Mouse (Mus musculus) embryonic facial prominence, embryonic 12.5 days (tissue): ENCODE data around the gene Osmr. TPM values are rescaled to one million over a fixed set of nuclear protein-coding genes. Genes with fewer than 3 reads are reported as not detected.

Experiments
- ATAC-seq: fragments of 200-750 bp; cut with Nextera tagmentation; 2 replicates; pipeline ENCODE4 v1.8.0; 2017; ENCODE audit not compliant: insufficient number of reproducible peaks, insufficient read depth, low FRiP score, low TSS enrichment
- H3K27ac ChIP-seq: fragments of 300-500 bp; sonication (generic); 2 replicates; pipeline ENCODE4 v1.5.1; 2016; ENCODE audit warnings: mild to moderate bottlenecking
- H3K27me3 ChIP-seq: fragments of 300-500 bp; sonication (generic); 2 replicates; pipeline ENCODE4 v1.6.1; 2016; ENCODE audit warnings: mild to moderate bottlenecking, moderate library complexity
- H3K36me3 ChIP-seq: fragments of 300-500 bp; sonication (generic); 2 replicates; pipeline ENCODE4 v1.6.1; 2016; ENCODE audit warnings: mild to moderate bottlenecking
- H3K4me1 ChIP-seq: fragments of 300-500 bp; sonication (generic); 2 replicates; pipeline ENCODE4 v1.6.1; 2016
- H3K4me2 ChIP-seq: fragments of 300-500 bp; sonication (generic); replicated peaks from 2 replicates; pipeline ENCODE4 v1.6.1; 2016; ENCODE audit warnings: mild to moderate bottlenecking, moderate library complexity
- H3K4me3 ChIP-seq: fragments of 300-500 bp; sonication (generic); 2 replicates; pipeline ENCODE4 v1.5.1; 2016; ENCODE audit warnings: mild to moderate bottlenecking
- H3K9ac ChIP-seq: fragments of 300-500 bp; sonication (generic); 2 replicates; pipeline ENCODE4 v1.6.1; 2016; ENCODE audit warnings: mild to moderate bottlenecking, moderate library complexity
- H3K9me3 ChIP-seq: fragments of 300-500 bp; sonication (generic); 2 replicates; pipeline ENCODE4 v1.6.1; 2016; ENCODE audit warnings: mild to moderate bottlenecking, moderate library complexity
- WGBS: fragments of 180-500 bp; shearing (Covaris S2); methylation state at CpG from one replicate; pipeline ENCODE4 v1.1.7; 2016; 5-methylcytosine and 5-hydroxymethylcytosine counted together
- polyA plus RNA-seq: library from polyadenylated mRNA; unstranded; fragments of >200 nt; fragmentation: Nextera tagmentation; extraction: Ambion mirVana; gene quantifications from 2 replicates; pipeline ENCODE4 v1.2.1, GENCODE M21; 2016

Osmr gene
- 0.20 and 0.32 TPM in 2 replicates for polyA plus RNA-seq

- Histone ChIP-seq H3K4me3 (peak within 1 kb of the TSS; percentile 46), H3K4me1 (peaks cover 6% of the 10 kb centered on the region; the same call in 1 of the 2 replicates), H3K27me3 (peaks cover 31% of the 10 kb centered on the region), H3K27ac (no peak within 1 kb of the TSS), H3K36me3 (no peaks in the 10 kb centered on the region), H3K4me2 (peak within 1 kb of the TSS; percentile 90), H3K9me3 (no peaks in the 10 kb centered on the region), H3K9ac (peak within 1 kb of the TSS; percentile 28; the same call in 1 of the 2 replicates)
- WGBS = 3% methylated on average over 16 of the region's 16 CpGs
- no peak for ATAC-seq
Measured at GRCm38 (mm10) chr15:6874601-6875019, at the start of gene Osmr. Gene Osmr, minus strand, starts transcription at chr15:6874969.

- H3K4me3 ChIP-seq = no peak overlapping the region
- WGBS = 79% methylated on average over 6 of the region's 6 CpGs
- H3K4me1 ChIP-seq = no peaks in the 10 kb centered on the region
- H3K36me3 ChIP-seq = no peaks in the 10 kb centered on the region
- H3K4me2 ChIP-seq = no peak overlapping the region
- no peaks in the 10 kb centered on the region for H3K9me3 ChIP-seq
- no peak overlapping the region for H3K9ac ChIP-seq
- no peak for ATAC-seq
- H3K27me3 ChIP-seq = no peaks in the 10 kb centered on the region
- no peak overlapping the region for H3K27ac ChIP-seq
Measured at GRCm38 (mm10) chr15:6919406-6919805, 44.6 kb upstream of the Osmr start.

GRCm38 (mm10) chr15:6914163-6914562, 39.4 kb upstream of the Osmr start:
- no peak for ATAC-seq
- Histone ChIP-seq H3K9me3 (no peaks in the 10 kb centered on the region), H3K27ac (no peak overlapping the region), H3K4me2 (no peak overlapping the region), H3K27me3 (no peaks in the 10 kb centered on the region), H3K4me1 (no peaks in the 10 kb centered on the region; the same call in 1 of the 2 replicates), H3K4me3 (no peak overlapping the region), H3K9ac (no peak overlapping the region), H3K36me3 (no peaks in the 10 kb centered on the region)
- 89% methylated on average over 6 of the region's 6 CpGs for WGBS

- Histone ChIP-seq H3K4me2 (no peak overlapping the region; the same call in 1 of the 2 replicates), H3K9ac (no peak overlapping the region), H3K27me3 (no peaks in the 10 kb centered on the region), H3K36me3 (no peaks in the 10 kb centered on the region), H3K4me1 (no peaks in the 10 kb centered on the region; the same call in 1 of the 2 replicates), H3K4me3 (no peak overlapping the region), H3K27ac (no peak overlapping the region), H3K9me3 (no peaks in the 10 kb centered on the region)
- 4% methylated on average over 11 of the region's 11 CpGs for WGBS
- peak; percentile 88 for ATAC-seq
Measured at GRCm38 (mm10) chr15:6909669-6910068, 34.9 kb upstream of the Osmr start.

GRCm38 (mm10) chr15:6909084-6909483, 34.3 kb upstream of the Osmr start:
- WGBS = 68% methylated on average over 14 of the region's 14 CpGs
- Histone ChIP-seq H3K27me3 (no peaks in the 10 kb centered on the region), H3K36me3 (no peaks in the 10 kb centered on the region), H3K4me2 (no peak overlapping the region), H3K27ac (no peak overlapping the region), H3K4me3 (no peak overlapping the region), H3K9ac (no peak overlapping the region), H3K9me3 (no peaks in the 10 kb centered on the region), H3K4me1 (no peaks in the 10 kb centered on the region; the same call in 1 of the 2 replicates)
- no peak for ATAC-seq

- Histone ChIP-seq H3K4me2 (no peak overlapping the region), H3K4me3 (no peak overlapping the region), H3K27me3 (no peaks in the 10 kb centered on the region), H3K9ac (no peak overlapping the region), H3K4me1 (no peaks in the 10 kb centered on the region; the same call in 1 of the 2 replicates), H3K27ac (no peak overlapping the region), H3K36me3 (no peaks in the 10 kb centered on the region), H3K9me3 (no peaks in the 10 kb centered on the region)
- WGBS = 66% methylated on average over 5 of the region's 5 CpGs
- no peak for ATAC-seq
Measured at GRCm38 (mm10) chr15:6908601-6909000, 33.8 kb upstream of the Osmr start.

GRCm38 (mm10) chr15:6906260-6907047, 31.7 kb upstream of the Osmr start:
- no peak for ATAC-seq
- Histone ChIP-seq H3K4me1 (no peaks in the 10 kb centered on the region; the same call in 1 of the 2 replicates), H3K27me3 (no peaks in the 10 kb centered on the region), H3K9ac (no peak overlapping the region), H3K4me2 (no peak overlapping the region), H3K4me3 (no peak overlapping the region), H3K36me3 (no peaks in the 10 kb centered on the region), H3K27ac (no peak overlapping the region), H3K9me3 (no peaks in the 10 kb centered on the region)
- WGBS = 85% methylated on average over 19 of the region's 19 CpGs

GRCm38 (mm10) chr15:6905726-6906125, 31.0 kb upstream of the Osmr start:
- Histone ChIP-seq H3K4me1 (no peaks in the 10 kb centered on the region; the same call in 1 of the 2 replicates), H3K36me3 (no peaks in the 10 kb centered on the region), H3K4me3 (no peak overlapping the region), H3K4me2 (no peak overlapping the region), H3K9ac (no peak overlapping the region), H3K27ac (no peak overlapping the region), H3K27me3 (no peaks in the 10 kb centered on the region), H3K9me3 (no peaks in the 10 kb centered on the region)
- 77% methylated on average over 4 of the region's 4 CpGs for WGBS
- ATAC-seq = no peak

- Histone ChIP-seq H3K4me1 (no peaks in the 10 kb centered on the region), H3K27ac (no peak overlapping the region), H3K4me3 (no peak overlapping the region), H3K27me3 (no peaks in the 10 kb centered on the region), H3K9ac (no peak overlapping the region), H3K4me2 (no peak overlapping the region), H3K9me3 (no peaks in the 10 kb centered on the region), H3K36me3 (no peaks in the 10 kb centered on the region)
- 63% methylated on average over 9 of the region's 9 CpGs for WGBS
- ATAC-seq = no peak
Measured at GRCm38 (mm10) chr15:6903286-6903975, 28.7 kb upstream of the Osmr start.

- H3K4me1 ChIP-seq = no peaks in the 10 kb centered on the region
- no peaks in the 10 kb centered on the region for H3K9me3 ChIP-seq
- 78% methylated on average over 5 of the region's 5 CpGs for WGBS
- no peak overlapping the region for H3K27ac ChIP-seq
- no peak for ATAC-seq
- no peaks in the 10 kb centered on the region for H3K36me3 ChIP-seq
- no peak overlapping the region for H3K4me3 ChIP-seq
- H3K27me3 ChIP-seq = no peaks in the 10 kb centered on the region
- no peak overlapping the region for H3K4me2 ChIP-seq
- no peak overlapping the region for H3K9ac ChIP-seq
Measured at GRCm38 (mm10) chr15:6901982-6902639, 27.3 kb upstream of the Osmr start.

GRCm38 (mm10) chr15:6901236-6901635, 26.5 kb upstream of the Osmr start:
- H3K27me3 ChIP-seq = no peaks in the 10 kb centered on the region
- H3K27ac ChIP-seq = no peak overlapping the region
- no peaks in the 10 kb centered on the region for H3K9me3 ChIP-seq
- H3K36me3 ChIP-seq = no peaks in the 10 kb centered on the region
- H3K9ac ChIP-seq = no peak overlapping the region
- no peak overlapping the region for H3K4me2 ChIP-seq
- WGBS = 72% methylated on average over 6 of the region's 6 CpGs
- H3K4me3 ChIP-seq = no peak overlapping the region
- no peaks in the 10 kb centered on the region for H3K4me1 ChIP-seq
- no peak for ATAC-seq
